Mouse (Mus musculus): ENCODE results near the gene Rnf126.
A peak's percentile ranks its signal among the peaks of the same experiment; 100 is the strongest.

Gene Rnf126

DNA sequence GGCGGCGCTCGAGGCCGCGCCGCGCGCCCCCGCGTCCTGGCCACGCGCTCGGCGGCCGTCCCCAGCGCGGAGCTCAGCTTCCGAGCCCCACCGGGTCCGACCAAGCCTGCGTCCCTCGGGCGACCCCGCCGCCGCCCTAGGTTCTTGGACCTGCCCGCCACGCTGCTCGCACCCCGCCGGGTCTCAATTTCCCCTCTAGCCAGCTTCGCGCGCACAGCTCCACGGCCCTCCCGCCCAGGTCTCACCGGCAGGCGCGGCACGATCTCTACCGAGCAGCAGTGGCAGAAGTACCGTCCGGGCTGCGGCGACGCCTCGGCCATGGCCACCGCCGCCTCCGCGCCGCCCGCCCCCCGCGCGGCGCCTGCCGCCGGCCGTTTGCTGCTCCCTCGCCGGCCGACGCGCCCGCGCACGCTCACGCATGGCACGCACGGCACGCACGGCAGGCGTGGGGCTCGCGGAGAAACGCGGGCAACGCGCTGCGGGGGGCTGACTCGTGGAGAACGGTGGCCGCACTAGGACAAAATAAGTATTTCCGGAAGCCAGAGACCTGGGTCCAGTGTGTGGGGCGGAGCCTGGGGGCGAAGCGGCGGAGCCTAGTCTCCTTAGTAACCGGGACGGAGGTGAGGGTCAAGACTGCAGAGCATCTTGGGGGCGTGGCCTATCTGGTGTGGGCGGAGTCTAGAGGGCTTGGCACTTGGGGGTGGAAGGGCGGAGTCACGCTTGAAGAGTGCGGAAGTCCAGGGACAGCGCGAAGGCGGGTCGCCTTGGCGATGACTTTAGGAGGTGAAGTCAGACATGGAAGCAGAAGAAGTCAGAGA, at the start of gene Rnf126:
Gene Rnf126 (minus strand): TSS at position 445 of the 818 bp plus-strand sequence.
- DNase-seq (ENCODE audit: low spot score) = peak; percentile 99

DNA sequence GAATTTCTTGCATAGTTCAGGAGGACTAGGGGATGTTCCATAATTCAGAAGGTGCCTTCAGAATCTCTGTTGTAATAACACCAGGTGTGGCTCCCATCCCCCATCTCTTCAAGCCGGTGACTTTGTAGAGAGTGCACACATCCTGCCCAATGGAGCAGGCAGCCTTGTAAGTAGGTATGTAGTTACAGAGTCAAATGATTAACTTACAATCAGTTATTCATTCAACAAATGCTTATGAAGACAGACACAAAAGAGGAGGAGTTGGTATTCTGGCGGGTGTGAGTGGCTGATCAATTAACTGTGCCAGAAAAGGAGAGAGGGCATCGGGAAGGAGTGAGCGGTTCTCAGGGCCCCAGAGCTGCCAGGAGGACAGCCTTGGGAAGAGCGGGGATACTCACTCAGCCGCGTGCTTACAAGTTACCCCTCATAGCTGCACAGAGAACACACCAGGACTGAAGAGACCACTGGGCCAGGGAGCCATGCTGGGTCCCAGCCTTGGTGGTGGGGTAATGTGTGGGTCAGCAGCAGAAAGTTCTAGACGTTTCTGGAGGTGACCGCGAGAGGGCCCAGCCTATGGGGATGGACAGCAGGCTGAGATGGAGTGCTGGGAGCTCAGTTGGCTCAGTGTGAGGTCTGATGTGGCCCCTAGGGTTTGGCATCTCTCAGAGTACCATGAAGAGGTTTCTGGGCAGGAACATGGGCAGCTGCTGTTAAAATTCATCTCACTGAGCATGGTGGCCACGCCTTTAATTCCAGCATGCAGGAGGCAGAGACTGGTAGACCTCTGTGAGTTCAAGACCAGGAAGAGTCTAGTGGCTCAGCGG, 49.1 kb upstream of the Rnf126 start:
- DNase-seq (ENCODE audit: low spot score) = no peak

DNA sequence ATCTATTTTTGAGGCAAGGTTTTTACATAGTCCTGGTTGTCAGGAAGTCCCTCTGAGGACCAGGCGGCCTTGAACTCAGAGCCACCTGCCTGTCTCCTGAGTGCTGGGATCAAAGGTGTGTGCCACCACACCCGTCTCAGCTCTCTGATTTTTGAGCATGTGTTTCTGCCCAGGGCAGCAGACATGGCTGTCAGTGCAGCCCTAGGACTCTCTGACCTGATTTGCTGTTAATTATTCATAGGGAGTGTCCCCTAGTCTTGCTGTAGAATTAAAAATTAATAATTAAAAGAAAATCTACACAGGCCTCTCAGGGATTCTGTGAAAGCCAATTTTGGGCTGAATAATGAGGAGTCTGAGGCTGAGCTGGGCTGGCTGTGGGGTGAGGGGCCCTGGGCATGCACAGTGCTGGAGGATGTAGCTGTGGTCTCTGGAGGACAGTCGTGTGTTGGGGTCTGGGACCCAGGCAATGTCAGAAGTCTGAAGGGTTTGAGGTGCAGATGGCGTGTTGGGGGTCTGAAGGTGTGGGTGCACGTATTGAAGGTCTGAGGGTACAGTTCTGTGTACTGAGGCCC, 47.6 kb upstream of the Rnf126 start:
- no peak for DNase-seq (ENCODE audit: low spot score)

DNA sequence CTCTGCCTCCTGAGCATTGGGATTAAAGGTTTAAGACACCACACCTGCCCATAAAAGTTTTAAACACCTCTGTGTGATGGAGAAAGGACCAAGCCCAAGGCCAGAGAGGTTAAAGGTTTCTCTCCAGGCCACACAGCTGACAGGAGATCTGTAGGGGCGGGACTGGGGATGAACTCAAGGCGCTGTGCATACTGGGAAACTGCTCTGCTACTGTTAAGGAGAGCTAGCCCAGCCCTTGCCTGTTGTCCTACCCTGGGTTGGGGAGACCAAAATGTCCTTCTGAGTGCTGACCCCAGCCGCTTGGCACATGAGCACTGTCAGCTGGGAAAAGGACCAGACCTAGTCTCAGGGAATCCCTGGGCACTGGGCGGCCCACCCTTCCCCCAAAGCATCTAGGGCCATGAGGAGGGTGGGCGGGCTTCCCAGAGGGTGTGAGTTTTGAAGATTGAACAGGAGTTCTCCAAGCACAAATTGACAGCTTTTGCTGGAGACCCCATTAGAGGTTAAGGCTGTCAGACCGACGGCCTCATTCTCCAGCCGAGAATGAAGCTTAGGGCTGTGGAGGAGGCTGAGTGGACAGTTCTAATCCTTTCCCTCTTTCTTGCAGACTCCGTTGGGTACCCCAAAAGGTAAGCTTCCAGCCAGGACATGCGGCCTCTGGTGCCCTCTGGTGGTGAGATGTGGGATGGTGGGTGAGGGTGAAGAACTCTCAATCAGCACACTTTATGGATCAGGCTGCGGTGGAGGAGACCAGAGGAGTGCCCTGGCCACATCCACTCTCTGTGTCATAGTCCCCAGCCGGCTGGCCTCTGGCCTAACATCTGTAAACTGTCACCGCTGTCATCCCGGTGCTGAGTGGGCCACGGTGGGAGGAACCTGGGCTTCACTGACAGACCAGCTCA, 45.2 kb upstream of the Rnf126 start:
- peak; percentile 70 for DNase-seq (ENCODE audit: low spot score)

DNA sequence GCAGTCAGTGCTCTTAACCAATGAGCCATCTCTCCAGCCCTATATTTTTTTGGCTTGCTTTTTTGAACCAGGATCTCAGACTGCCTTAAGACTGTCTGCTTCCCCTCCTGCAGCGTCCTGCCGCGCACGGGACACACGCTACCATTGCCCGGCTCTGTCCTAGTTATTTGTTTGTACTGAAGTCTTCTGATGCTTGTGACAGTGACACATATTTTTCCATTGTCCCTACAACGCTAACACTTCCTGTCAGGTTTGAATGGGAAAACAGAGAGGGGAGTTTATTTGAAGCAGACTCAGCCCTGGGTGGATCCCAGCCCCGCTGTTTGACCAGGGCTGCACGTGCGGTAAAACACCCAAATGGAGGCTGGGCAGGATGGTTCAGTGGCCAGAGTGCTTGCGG, 42.0 kb upstream of the Rnf126 start:
- DNase-seq (ENCODE audit: low spot score) = no peak

DNA sequence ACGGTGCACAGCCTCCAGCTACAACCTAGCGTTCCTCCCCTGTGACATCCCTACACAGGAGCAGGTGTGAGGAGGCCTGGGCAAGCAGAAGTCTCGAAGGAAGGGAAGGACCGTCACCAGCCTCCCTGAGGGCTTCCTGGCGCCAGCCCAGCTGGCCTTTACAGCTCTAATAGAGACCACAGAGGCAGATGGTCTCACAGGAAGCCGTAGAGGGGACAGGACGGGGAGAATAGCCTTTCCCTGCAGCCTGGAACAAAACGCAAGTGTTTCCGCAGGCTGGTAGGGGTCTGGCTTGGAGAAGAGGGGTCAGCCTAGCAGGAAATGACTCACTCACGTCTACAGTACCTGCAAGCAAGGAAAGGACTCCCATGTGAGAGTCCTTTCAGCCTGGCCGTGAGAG, 41.1 kb upstream of the Rnf126 start:
- DNase-seq (ENCODE audit: low spot score) = no peak

DNA sequence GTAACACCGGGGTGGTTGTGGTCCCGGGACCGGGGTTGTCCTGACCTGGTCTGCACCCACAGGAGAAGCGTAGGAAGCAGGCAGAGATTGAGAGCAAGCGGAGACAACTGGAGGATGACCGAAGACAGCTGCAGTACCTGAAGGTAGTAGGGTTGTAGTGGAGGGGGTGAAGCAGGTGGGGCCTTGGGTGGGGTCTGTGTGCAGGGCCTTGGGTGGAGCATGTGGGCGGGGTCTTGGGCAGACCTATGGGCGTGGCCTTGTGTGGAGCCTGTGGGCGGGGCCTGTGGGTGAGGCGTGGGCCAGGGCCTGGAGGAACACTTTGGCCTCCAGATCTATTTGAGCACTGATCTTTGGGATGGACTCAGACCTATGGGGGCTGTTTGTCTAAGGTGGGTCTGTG, 40.2 kb upstream of the Rnf126 start:
- no peak for DNase-seq (ENCODE audit: low spot score)

DNA sequence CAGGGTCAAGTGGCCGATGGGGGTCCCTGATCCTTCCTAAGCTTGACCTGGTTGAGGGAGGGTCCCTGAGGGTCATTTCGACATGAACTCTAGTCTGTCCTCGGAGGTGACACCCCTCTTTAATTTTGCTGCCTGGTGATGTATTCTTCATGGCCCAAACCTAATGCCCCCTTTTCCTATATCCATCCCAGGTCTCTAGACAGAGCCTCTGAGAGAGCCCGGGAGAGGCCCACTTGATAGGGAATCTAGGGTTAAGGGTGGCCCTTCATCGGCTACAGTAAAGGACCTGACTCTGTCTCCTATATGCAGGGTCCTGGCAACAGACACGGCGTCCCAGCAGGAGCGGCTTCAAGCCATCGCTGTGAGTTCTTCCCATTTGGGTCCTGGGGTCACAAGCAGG, 39.6 kb upstream of the Rnf126 start:
- DNase-seq (ENCODE audit: low spot score) = no peak

DNA sequence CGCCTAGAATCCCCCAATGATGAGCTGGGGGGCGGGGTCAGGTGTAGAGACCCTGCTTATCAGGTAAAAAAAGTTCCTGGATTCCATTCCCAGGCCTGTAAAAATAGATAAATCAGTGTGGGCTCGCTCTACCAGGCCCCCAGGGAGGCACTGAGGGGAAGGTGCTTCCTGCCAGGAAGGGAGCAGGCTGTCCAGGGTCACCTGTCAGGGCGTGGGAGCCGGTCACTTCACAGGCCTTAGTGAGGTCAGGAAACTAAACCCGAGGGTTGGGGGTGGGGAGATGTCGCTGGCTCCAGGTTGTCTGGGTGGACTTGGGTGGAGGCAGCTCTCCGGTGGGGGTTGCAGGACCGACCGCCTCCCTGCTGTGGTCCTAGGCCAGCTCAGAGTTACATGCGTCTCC, 38.9 kb upstream of the Rnf126 start:
- no peak for DNase-seq (ENCODE audit: low spot score)

DNA sequence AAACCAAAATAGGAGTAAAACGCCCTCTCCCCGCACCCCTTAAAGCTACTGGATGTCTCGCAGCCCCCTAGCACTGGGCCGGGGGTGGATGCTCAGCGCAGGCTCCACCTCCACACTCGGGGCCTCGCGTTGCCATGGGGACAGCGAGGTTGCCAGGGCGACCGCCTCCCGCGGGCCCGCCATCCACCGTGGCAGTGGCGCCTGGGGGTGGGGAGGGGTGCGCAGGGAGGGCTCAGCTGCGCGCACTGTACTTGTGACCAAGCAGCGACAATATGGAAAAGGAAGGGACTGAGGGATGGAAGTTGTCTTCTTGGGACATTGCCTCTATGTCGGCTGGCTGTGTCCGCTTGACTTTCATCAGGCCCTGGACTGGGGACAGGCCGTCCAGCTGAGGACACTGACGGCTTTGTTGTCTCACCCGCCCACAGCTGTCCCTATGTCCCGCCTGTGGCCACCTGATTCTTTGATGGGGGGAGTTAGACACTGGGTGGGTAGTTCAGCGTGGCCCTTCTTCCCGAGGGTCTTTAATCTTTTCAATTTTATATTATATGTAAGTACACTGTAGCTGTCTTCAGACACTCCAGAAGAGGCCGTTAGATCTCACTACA, 37.1 kb upstream of the Rnf126 start:
- no peak for DNase-seq (ENCODE audit: low spot score)

DNA sequence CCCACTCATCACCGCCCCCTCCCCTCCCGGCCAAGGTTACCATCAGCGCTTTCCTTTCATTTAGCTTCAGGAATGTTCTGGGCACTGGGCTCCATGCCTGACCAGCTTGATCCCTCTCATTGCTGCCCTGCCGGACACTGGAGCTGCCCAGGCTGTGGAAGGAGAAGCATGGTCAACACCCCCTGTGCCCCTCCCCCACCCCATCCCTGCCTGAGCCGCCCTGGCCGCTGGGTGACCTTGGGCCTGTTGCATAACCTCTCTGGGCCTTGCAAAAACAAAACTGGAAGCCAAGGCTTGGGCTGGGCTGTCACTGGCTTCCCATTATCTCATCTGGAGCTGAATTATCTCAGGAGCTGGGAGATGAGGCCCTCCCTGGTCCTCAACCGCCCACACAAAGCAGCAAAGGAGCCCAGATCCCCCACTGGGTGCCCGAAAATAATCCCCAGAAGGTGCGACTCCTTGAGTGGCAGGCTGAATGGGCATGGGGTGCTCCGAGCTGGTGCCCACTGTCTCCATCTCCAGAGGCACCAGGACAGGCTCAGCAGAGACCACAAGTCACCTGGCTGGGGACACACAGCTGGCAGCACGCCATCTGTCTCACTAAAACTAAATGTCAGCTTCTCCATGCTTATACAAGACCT, 35.7 kb upstream of the Rnf126 start:
- DNase-seq (ENCODE audit: low spot score) = no peak

DNA sequence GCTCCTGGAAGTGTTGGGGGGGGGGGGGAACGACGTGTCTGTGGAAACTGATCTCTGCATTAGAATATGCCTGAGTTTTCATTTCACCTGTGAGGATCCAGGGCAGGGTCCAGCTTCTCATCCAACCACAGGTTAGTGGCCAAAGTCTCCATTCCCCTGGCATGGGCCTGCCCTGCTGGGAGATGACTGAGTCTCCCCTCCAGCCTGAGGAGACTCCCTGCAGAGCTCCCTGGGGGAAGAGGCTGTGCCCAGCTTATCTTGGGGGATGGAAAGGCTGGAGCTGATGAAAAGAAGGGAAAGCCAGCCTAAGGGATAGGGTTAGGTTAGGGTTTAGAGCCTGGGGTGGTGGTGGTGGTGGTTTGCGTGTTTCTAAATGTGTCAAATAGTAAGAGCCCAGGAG, 35.1 kb upstream of the Rnf126 start:
- no peak for DNase-seq (ENCODE audit: low spot score)

DNA sequence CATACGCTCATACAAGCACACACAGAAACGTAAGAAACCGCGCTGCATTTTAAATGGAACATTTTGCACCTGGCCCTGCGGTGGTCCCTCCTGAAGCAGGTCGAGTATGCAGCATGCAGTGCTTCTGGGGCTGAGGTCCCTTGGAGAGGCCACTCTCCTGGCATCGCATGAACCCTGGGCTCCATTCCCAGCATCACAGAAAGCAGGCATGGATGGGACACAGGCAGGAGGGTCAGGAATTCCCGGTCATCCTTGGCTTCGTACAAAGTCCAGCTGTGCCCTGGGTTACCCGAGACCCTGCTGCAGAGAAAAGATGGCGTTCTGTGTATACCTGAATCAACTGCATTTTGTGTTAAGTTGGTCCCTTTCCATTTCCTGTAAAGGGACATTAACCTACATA, 33.8 kb upstream of the Rnf126 start:
- no peak for DNase-seq (ENCODE audit: low spot score)

DNA sequence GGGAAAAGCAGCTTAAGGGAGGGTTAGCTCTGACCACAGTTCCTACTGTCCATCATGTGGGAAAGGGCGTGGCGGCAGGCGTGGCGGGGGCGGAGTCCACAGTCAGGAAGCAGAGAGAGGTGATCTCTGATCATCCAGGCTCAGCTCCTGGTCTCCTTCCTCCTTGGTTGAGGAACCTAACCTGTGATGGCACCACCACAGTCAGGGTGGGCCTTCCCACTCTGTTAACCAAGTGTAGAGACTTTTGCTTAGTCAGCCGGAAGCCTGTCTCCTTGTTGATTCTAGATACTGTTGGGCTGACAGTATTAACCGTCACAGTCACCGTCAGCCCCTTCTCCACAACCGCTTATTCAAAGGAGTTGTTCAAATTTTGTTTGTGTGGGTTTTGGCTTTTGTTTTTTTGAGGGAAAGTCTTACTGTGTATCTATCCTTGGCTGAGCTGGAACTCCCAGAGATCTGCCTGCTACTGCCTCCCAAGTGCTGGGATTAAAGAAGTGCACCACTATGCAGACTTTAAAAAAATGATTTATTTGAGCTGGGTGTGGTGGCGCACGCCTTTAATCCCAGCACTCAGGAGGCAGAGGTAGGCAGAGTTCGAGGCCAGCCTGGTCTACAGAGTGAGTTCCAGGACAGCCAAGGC, 31.7 kb upstream of the Rnf126 start:
- DNase-seq (ENCODE audit: low spot score) = no peak

DNA sequence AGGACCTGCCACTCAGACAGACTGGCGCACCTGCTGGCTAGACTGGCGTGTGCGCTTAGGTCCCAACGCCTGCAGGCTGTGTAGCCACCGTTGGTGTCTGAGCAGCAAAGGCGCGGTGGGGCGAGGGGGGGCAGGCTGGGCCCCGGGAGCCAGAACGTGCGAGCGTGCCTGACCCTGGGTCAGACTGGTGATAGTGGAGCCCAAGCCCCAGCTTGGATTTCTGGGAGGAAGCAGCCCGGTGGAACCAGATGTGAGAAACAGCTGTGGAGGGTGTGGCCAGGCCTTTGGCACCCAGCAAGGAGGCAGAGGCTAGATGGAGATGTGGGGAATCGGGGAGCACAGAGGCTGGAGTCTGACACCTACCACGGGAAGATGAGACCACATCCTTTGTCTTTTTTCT, 30.6 kb upstream of the Rnf126 start:
- no peak for DNase-seq (ENCODE audit: low spot score)

DNA sequence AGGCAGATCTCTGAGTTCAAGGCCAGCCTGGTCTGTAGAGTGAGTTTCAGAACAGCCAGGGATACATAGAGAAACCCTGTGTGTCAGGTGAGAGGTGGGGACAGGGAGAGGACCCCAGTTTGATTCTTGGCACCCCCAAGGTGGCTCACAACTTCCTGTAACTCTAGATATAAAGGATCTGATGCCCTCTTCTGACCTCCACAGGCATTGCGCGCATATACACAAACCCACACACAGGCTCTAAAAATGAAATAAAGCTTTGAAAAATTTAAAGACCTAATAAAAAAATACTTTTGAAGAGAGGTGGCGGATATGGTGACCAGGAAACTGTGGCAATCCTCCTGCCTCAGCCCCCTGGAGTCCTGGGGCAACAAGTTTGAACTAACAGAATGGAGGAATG, 29.2 kb upstream of the Rnf126 start:
- no peak for DNase-seq (ENCODE audit: low spot score)

DNA sequence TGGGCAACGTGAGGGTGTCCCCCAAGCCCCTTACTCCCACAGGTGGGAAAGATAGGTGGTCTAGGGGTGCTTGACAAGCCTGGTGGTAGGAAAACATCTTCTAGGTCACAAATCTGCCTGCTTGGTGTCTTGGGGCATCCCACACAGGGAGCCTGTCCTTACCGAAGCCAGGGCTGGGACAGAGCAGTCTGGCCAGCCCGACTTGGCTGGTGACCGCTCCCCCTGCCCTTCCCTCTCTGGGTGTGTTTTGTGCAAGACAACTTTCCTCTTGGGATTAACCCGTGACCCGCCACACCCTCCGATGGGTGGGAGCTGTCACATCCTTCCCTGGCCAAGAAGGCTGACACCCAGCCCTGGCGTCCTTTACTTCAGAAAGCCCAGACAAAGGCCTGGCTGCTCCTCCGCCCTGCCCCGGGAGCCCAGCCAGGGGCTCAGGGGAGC, 27.8 kb upstream of the Rnf126 start:
- DNase-seq (ENCODE audit: low spot score) = no peak

DNA sequence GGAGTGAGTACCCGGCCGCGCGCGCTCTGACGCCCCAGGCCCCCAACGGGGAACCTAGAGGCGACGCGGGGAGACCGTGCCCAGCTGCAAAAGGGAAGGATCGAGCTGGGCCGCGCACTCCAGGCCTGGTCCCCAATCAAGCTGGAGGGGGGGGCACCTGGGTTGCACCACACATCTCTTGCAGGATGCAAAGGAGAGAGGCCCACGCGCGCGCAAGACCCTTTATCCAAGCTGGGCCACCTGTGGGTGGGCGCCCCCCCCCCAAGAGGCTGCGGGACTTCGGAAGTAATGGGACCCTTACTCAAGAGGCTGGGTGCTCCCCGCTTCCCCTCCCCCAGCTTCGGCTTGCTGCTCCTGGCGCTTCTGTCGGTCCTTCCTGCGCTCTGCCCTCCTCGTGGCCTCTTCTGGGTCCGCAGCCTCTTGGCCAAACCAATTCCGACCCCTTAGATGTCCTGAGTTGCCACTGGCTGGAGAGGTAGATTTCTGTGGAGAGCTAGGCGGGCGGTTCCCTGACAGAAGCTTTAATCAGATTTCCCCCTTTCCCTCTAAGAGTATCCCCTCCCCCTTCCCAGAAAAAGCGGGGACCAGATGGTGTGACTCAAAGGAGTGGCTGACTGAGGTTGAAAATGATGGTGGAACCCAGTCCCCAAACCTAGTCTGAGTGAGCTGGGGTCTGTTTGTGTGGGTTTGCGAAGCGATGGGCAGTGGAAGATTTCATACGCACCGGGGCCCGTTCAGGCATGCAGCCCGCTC, 27.2 kb upstream of the Rnf126 start:
- DNase-seq (ENCODE audit: low spot score) = no peak

DNA sequence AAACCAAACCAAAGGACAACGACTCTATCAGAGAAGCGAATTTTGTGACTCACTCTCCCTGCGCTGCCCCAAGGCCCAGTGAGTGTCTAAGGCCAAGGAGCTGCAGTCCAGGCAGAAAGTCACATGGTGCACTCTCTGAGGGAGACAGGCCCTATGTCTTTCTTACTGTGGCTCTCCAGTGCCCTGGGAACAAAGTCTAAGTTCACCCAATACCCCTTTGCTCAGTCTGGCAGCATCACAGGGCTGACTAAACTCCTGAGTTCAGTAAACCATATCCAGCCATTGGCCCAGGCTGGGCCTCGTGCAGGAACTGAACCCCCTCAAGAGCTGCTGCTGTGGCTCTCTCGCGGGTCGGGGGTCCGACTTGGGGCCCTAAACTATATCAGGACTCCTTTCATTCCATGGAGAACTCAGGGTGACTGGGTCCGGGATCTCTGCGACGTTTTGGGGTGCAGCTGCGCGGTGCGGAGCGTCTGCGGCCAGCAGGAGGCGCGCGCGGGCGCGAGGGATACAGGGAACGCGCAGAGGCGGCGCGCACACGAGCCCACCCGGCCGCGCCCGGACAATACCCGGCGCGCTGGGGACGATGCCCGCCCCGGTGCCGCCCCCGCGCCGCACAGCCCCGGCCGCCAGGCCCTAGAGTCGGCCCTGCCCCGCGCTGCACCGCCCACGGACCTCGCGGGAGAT, 26.4 kb upstream of the Rnf126 start, which contains the start of gene Palm:
Gene Palm (plus strand): TSS at position 522 of the 687 bp plus-strand sequence.
- DNase-seq (ENCODE audit: low spot score) = peak; percentile 60
